Mouse (Mus musculus): ENCODE measurements around the gene Asic2.

Asic2 gene

DNA sequence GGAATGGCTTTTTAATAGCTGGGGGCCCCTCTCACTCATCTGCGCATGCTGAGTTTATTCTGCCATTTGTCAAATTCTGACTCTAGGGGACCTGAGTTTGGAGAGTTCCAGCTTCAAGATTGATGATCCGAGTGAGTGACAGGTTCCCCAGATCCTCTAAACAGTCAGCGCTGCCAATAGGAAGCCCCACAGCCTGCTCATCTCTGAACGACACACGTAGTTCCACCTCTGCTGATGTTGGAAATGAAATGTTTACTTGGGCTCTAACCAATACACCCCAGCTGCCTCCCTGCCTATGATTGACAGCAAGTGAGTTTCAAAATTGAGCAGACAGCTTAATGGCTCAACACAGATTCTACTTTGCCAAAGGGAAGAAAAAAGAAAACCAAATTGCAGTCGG is 685.1 kb downstream of the Asic2 start:
- 70% methylated on average over 6 of the region's 6 CpGs for WGBS

- 64% methylated on average over 2 of the region's 2 CpGs for WGBS
Measured at GRCm38 (mm10) chr11:81280070-81280469, 688.2 kb downstream of the Asic2 start.

DNA sequence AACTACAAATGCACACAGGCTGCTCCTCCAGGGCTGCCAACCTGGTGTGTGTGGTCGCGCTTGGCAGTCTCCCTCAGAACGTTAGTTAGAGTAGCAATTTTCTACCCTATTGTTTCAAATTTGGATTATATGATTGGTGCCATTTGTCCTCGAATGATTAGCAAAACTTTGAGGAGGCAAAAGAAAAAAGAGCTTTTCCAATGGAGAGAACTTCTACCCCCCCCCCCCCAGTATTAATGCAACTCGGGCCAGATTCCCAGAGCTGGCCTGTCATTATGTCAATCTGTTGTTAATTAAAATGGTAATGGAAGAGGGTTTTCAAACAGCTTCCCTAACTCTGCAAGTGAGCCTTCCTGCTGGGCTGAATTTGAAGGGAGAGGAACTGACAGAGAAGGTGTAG is 690.9 kb downstream of the Asic2 start:
- 56% methylated on average over 5 of the region's 5 CpGs for WGBS

DNA sequence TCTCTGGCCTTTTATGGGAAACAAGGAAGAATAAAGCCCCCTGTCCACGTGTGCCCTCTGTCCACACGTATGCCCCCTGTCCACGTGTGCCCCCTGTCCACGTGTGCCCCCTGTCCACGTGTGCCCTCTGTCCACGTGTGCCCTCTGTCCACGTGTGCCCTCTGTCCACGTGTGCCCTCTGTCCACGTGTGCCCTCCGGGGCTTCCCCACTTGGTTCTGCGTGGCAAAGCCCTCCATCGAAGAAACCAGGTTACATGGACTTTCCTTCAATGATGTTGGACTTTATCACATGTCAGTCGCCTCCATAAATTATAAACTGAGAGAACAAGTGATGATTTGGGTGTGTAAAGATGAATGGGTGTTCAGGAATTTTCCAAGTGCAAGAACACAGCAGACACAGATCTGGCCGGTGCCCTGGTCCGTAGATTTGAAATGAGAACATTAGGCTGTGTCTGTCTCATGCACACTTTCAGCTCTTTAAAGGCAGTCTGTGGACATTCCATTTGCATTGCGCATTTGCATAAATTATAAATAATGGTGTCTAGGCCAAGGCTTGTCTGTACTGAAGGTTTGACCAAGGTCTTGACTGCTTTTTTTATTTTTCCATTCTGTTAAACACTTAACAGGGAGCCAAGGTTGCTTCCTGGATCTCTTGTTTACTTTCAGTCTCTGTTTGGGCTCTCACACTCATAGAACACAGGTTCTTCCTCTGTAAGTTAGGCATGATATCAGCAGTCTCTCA is 695.4 kb downstream of the Asic2 start:
- 93% methylated on average over 16 of the region's 16 CpGs for WGBS

DNA sequence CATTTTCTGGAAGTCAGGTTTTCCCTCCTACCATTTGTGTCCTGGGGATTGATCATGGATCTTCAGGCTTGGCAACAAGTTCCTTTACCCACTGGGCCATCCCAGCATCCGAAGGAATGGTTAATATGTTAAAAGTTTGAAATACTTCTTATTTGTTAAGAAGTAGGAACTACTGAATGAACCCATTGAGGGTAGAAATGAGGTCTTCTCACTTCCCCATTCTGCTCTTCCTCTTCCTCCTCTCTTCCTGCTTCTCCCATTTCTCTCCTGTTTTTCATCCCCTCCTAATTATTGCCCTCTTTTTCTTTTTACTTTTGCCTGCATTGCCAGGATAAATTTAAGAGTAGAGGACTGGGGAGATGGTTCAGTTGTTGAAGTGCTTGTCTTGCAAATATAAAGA is 696.8 kb downstream of the Asic2 start:
- 79% methylated on average over 1 of the region's 1 CpGs for WGBS

GRCm38 (mm10) chr11:81270518-81270917 is 697.7 kb downstream of the Asic2 start:
- 47% methylated on average over 7 of the region's 7 CpGs for WGBS

GRCm38 (mm10) chr11:81263757-81264156 is 704.5 kb downstream of the Asic2 start:
- 80% methylated on average over 2 of the region's 2 CpGs for WGBS

DNA sequence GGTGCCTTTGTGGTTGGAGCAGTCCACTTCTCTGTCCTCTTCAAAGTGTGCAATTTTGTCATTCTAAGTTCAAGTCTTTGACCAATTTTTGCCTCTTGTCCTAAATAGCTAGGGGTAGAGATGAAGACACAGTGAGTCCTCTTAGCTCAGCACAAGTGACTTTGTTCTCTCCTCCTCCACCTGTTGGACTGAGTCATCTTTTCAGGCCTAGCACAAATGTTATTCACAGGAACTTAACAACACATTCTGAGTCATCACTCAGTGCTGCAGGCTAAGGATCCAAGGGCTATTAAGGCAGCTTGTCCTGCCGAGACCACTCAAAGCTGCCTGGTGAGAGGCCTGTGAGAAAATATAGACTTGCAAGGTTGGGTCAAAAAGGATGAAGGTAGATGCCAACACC is 705.1 kb downstream of the Asic2 start:
- WGBS: 47% methylated on average over 1 of the region's 1 CpGs

DNA sequence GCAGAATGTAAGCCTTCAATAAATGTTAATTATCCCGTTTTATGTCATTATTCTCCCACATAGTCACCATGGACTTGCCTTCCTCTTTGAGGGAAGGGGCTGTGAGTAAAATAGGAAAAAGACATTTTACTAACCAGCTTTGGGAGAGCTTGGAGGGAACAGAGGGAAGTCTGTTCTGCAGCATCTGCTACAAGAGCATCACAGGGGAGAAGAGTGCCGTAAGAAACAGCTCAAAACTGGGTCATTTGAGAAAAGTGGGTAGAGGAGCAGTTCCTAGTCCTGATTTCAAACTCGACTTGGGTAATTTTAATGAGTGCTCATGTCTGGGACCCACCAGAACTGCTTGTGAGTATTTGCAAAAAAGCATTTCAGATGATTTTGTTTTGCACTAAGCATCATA is 707.0 kb downstream of the Asic2 start:
- 35% methylated on average over 3 of the region's 3 CpGs for WGBS

DNA sequence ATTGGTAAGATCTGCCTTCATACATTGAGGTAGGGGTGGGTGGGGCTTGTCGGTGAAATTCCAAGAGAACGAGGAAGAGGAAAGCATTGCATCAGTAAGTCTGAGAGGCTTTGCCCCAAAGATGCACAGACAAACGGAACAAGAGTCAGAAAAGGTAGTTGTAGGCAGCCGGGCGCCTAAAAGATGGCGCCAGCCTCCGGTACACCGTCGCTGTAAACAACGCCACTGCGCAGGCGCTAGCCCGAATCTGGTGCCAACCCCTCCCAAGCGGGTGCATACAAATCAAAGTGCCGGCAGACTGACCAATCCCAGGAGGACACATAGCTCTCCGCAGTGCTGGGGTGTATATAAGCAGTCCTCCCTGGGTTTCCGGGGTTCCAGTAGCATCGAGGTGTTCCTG is 727.1 kb downstream of the Asic2 start:
- WGBS: 97% methylated on average over 18 of the region's 18 CpGs

DNA sequence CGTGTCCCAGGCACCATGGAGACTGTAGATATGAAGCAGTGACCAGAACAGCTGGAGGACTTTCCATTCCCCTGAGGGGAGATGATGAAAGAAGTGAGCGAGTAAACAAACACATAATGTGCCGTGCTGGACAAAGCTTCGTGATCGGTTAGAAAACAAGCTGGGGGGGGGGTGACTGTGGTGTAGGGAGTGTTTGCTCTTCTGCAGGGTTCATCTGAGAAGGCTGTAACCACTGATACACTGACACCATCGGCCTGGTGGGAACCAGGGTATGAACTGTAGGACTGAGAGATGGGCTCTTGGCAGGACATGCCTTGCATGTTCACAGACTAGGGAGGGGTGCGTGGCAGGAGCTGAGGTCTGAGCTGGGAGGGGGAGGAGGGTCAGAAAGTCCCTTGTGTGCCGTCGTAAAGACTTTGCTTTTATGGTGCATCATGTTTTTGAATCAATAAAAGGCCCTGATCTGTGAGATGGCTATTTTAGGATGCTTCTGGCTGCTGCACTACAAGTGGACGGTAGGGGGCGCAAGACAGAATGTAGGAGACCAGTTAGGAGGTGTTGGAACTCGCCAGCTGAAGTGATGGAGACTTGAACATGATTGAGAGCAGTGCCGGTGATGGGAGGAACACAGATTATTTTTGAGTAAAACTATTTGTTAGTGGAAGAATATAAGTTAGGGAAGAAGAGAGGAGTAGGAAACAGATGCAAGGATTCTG is 728.1 kb downstream of the Asic2 start:
- 66% methylated on average over 13 of the region's 13 CpGs for WGBS

- WGBS: 80% methylated on average over 2 of the region's 2 CpGs
Measured at GRCm38 (mm10) chr11:81239091-81239490, 729.2 kb downstream of the Asic2 start.

- 76% methylated on average over 2 of the region's 2 CpGs for WGBS
Measured at GRCm38 (mm10) chr11:81236070-81236469, 732.2 kb downstream of the Asic2 start.

- 55% methylated on average over 9 of the region's 9 CpGs for WGBS
Measured at GRCm38 (mm10) chr11:81223361-81223760, 744.9 kb downstream of the Asic2 start.

DNA sequence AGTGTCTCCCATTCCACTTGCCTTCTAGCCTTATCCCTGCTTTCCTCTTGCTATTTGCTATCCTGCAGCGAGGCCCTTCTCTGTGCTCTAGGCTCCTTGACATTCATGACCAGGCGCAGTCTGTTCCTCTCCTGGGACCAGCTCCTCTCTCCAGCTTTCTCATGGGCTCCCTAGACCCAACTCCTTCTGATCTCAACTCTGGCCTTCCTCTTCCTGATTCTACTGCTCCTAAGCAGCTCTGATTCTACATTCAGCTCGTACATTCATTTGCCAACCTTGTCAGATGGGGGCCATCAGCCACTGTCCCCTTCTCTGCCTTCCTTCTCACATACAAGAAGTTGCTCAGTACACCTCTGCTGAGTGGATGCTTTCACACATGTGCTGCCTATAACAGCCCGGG is 747.5 kb downstream of the Asic2 start:
- 90% methylated on average over 4 of the region's 4 CpGs for WGBS

- 81% methylated on average over 4 of the region's 4 CpGs for WGBS
Measured at GRCm38 (mm10) chr11:81205471-81205870, 762.8 kb downstream of the Asic2 start.

DNA sequence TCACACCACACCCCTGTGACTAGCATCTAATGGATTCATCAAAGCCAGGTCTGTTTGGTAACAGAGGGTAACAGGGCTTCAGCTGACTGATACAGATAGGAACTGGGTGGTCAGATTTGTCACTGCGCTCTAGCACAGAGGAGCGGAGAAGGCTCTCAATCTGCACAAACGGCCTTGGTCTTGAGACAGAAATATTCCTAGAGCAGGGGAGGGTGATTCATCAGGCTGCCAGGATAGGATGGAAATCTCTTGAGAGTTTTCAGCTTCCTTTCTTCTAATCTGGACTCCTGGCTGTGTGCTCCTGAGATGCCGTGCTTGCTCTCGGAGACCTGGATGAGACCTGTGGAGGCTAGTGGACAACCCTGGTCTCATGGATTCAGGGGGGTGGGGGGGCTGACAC is 765.7 kb downstream of the Asic2 start:
- WGBS: 57% methylated on average over 5 of the region's 5 CpGs

DNA sequence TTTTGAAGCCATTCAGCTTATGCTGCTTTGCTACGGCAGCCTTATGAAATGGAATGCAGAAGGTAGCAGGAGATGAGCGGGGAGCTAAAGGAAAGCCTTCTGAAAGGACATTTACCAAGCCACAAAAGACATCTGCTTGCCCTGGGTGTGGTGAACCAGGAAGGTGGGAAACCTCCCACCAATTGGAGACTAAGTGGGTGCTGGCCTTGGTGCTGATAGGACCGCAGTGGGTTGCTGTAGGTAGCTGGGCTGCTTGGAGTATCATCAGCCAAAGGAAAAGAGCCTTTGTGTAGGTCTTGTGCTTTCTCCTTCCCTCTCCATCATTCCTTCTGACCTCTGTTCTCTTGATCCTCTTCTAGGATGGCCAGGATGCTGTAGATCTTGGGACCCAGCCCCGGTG is 774.4 kb downstream of the Asic2 start:
- WGBS: 72% methylated on average over 4 of the region's 4 CpGs

DNA sequence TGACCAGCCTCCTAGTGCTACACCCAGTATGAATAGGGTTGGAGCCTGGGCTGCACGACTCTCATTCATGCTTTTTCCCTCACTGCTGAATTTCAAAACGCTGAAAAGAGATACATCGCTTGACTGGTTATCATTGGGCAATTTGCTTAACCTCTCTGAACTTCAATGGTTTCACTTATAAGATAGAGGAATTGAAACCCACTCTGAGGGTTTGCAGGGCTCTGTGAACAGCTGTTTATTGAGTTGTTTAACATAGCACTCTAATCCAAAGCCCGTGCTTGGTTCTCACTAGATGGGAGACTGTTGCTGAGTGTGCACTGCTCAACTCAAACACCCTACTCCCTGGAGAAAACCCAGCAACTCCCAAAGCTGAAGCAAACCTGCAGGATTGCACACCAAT is 776.1 kb downstream of the Asic2 start:
- WGBS: 74% methylated on average over 4 of the region's 4 CpGs

DNA sequence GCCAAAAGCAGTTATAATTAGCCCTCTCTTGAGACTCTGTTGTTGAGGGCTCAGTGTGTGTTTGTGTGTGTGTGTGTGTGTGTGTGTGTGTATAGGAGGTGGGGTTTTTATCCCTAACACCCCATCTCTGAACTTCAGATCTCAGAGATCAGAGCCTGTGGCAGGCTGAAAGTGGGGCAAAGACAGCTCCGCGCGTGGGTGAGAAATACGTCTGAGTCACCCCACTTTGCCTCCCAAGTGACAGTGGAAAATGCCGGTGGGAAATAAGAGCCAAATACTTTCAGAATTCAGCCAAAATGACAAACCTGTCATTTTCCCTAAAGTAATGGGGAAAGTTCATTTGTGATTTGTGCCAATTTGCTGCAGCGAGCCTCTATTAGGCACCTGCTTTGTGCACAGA is 779.2 kb downstream of the Asic2 start:
- WGBS: 62% methylated on average over 6 of the region's 6 CpGs

- 68% methylated on average over 3 of the region's 3 CpGs for WGBS
Measured at GRCm38 (mm10) chr11:81187851-81188250, 780.4 kb downstream of the Asic2 start.

GRCm38 (mm10) chr11:81184721-81185120 is 783.5 kb downstream of the Asic2 start:
- 62% methylated on average over 7 of the region's 7 CpGs for WGBS

GRCm38 (mm10) chr11:81164890-81165289 is 803.4 kb downstream of the Asic2 start:
- WGBS: 51% methylated on average over 2 of the region's 2 CpGs
